Mouse (Mus musculus): ENCODE data around the gene Foxo6. TPM values are rescaled to one million over a fixed set of nuclear protein-coding genes. Genes with fewer than 3 reads are reported as not detected.

Gene Foxo6
- polyA plus RNA-seq (2015; fragmentation: Nextera tagmentation; extraction: Ambion mirVana): 0.13 and 0.26 TPM in 2 replicates

DNA sequence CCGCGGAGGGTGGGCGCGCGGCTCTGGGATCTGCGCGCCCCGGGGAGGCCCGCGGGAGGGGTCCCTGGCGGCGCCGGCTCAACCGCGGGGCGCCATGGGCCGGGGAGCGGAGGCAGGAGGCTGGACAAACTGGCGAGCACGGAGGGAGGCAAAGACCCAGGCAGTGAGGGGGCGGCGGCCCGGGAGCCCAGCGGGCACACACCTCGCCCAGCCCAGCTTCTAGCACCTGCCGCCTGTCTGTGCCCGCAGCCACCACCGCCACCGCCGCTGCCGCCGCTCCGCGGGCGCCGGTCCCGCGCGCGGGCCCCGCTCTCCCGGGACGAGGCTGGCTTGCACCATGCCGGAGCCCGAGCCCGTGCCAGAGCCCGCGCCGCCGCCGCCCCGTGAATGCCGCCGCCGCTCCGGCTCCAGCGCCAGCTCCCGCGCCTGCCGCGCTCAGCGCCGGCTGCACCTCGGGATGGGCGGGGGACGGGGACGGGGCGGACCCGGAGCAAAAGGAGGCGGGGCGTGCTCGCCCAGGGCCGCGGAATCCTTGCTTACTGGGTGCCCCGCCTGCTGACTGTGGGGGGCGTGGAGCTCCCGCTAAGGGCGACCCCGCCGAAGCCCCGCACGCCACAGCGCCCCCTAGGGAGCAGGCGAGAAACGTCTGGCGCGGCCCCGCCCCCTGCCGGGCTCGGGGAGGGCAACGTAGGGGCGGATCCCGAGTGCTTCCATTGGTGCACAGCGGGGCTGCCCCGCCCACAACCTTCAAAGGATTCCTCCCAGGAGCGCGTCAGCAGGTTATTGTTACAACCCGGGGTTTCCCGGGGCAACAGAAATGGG is at the start of gene Foxo6:
Gene Foxo6, minus strand, starts transcription at position 60 of the 822 bp plus-strand sequence.
- 0% methylated on average over 27 of the region's 99 CpGs for whole genome bisulfite sequencing
- Histone ChIP-seq H3K27ac (ENCODE audit: low read length) (no peak within 1 kb of the TSS), H3K36me3 (ENCODE audit: insufficient read depth, low read length) (no peaks in the 10 kb centered on the region), H3K4me1 (ENCODE audit: insufficient read depth, low read depth, low read length) (peaks cover 13% of the 10 kb centered on the region; the same call in 1 of the 2 replicates), H3K9me3 (ENCODE audit: low read length) (no peaks in the 10 kb centered on the region), H3K4me3 (ENCODE audit: low read depth, low read length) (peak within 1 kb of the TSS; percentile 52), H3K4me2 (replicated peaks; ENCODE audit: low read depth, low read length) (peak within 1 kb of the TSS; percentile 99), H3K27me3 (replicated peaks; ENCODE audit: insufficient read depth, low read length) (peaks cover 11% of the 10 kb centered on the region; the same call in 1 of the 2 replicates), H3K9ac (replicated peaks; ENCODE audit: low read depth) (peak within 1 kb of the TSS; percentile 23; the same call in 1 of the 2 replicates)
- DNase-seq (ENCODE audit: low spot score) (peak; percentile 98), ATAC-seq (peak; percentile 92)
- TF ChIP-seq CTCF (IDR thresholded peaks at IDR 0.05) (peak; percentile 89), EP300 (IDR thresholded peaks at IDR 0.05) (no peak)

DNA sequence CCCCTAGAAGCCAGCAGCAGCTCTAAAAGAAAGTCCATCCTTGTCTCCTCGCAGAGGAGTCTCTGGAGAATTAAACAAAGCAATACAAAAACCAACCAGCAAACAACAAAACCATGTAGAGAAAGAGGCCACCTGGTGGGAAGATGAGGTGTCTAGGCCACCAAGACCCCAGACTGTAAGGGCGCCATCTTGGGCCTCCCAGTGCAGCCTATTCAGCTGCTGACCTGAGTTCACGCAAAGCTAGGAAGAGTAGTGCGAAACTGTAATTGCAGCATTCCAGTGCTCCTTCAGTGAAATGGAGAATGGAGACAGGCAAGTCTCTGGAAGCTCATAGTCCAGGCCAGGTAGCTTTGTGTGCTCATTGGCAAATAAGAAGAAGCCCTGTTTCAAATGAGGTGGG is 47.2 kb upstream of the Foxo6 start:
- Histone ChIP-seq H3K27me3 (replicated peaks; ENCODE audit: insufficient read depth, low read length) (no peaks in the 10 kb centered on the region), H3K36me3 (ENCODE audit: insufficient read depth, low read length) (no peaks in the 10 kb centered on the region), H3K27ac (ENCODE audit: low read length) (no peak overlapping the region), H3K9me3 (ENCODE audit: low read length) (no peaks in the 10 kb centered on the region), H3K4me2 (replicated peaks; ENCODE audit: low read depth, low read length) (no peak overlapping the region), H3K9ac (replicated peaks; ENCODE audit: low read depth) (no peak overlapping the region), H3K4me1 (ENCODE audit: insufficient read depth, low read depth, low read length) (no peaks in the 10 kb centered on the region), H3K4me3 (ENCODE audit: low read depth, low read length) (no peak overlapping the region)
- WGBS: 83% methylated on average over 4 of the region's 4 CpGs
- TF ChIP-seq CTCF (IDR thresholded peaks at IDR 0.05): no peak
- TF ChIP-seq EP300 (IDR thresholded peaks at IDR 0.05): no peak
- ATAC-seq: no peak
- DNase-seq (ENCODE audit: low spot score): no peak

DNA sequence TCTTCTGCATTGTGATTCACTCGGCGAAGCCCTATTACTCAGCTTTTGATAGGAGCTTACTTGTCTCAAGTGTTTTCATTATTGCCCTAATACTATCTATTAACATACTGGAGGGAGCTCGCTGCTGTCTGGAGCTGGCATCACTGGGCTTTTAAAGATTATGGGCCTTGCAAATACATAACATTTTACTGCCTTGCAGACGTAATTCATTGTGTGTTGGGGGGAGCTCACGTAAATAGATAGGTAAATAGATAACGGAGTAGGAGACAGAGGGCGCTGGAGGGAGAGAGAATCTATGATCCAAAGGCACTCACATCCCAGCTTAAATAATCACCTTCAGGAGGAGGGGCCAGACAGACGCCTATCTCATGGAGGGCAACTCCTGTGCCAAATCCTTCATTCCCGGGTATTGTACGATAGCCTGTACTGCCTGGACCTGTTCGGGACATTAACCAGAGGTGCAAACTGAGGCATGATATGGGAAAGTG is 45.8 kb upstream of the Foxo6 start:
- Histone ChIP-seq H3K4me1 (ENCODE audit: insufficient read depth, low read depth, low read length) (no peaks in the 10 kb centered on the region), H3K9ac (replicated peaks; ENCODE audit: low read depth) (no peak overlapping the region), H3K36me3 (ENCODE audit: insufficient read depth, low read length) (no peaks in the 10 kb centered on the region), H3K4me2 (replicated peaks; ENCODE audit: low read depth, low read length) (no peak overlapping the region), H3K9me3 (ENCODE audit: low read length) (no peaks in the 10 kb centered on the region), H3K4me3 (ENCODE audit: low read depth, low read length) (no peak overlapping the region), H3K27me3 (replicated peaks; ENCODE audit: insufficient read depth, low read length) (no peaks in the 10 kb centered on the region), H3K27ac (ENCODE audit: low read length) (no peak overlapping the region)
- DNase-seq (ENCODE audit: low spot score) (no peak), ATAC-seq (no peak)
- 33% methylated on average over 11 of the region's 11 CpGs for WGBS
- no peak for TF ChIP-seq CTCF (IDR thresholded peaks at IDR 0.05)
- TF ChIP-seq EP300 (IDR thresholded peaks at IDR 0.05): no peak

DNA sequence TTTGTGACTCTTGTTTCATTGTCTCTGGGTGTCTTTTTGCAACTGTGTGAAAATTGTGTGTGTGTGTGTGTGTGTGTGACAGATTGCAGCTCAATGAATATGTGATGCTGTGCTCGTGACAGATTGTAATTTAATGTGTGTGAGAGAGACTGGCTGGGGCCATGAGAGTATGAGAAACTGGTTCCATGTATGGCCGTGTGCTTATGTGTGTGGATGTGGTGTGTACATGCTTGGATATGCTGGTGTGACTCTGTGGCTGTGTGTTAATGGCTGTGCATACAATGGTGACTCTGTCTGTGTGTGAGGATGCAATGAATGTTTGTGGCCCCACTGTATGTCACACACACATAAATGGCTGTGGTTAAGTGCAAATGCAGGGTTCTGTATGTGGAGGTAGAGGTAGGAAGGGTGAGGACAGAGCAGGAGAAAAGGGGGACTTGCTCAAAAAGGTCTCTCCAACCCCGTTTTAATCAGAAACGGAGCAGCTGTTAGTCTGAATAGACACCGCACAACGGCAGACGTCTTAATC is 45.3 kb upstream of the Foxo6 start:
- 33% methylated on average over 7 of the region's 7 CpGs for WGBS
- H3K36me3 ChIP-seq (ENCODE audit: insufficient read depth, low read length): no peaks in the 10 kb centered on the region
- H3K27me3 ChIP-seq (replicated peaks; ENCODE audit: insufficient read depth, low read length): no peaks in the 10 kb centered on the region
- H3K9ac ChIP-seq (replicated peaks; ENCODE audit: low read depth): no peak overlapping the region
- DNase-seq (ENCODE audit: low spot score) (no peak), ATAC-seq (no peak)
- no peak overlapping the region for H3K27ac ChIP-seq (ENCODE audit: low read length)
- H3K4me3 ChIP-seq (ENCODE audit: low read depth, low read length): no peak overlapping the region
- TF ChIP-seq CTCF (IDR thresholded peaks at IDR 0.05): no peak
- TF ChIP-seq EP300 (IDR thresholded peaks at IDR 0.05): no peak
- no peaks in the 10 kb centered on the region for H3K9me3 ChIP-seq (ENCODE audit: low read length)
- no peak overlapping the region for H3K4me2 ChIP-seq (replicated peaks; ENCODE audit: low read depth, low read length)
- no peaks in the 10 kb centered on the region for H3K4me1 ChIP-seq (ENCODE audit: insufficient read depth, low read depth, low read length)

DNA sequence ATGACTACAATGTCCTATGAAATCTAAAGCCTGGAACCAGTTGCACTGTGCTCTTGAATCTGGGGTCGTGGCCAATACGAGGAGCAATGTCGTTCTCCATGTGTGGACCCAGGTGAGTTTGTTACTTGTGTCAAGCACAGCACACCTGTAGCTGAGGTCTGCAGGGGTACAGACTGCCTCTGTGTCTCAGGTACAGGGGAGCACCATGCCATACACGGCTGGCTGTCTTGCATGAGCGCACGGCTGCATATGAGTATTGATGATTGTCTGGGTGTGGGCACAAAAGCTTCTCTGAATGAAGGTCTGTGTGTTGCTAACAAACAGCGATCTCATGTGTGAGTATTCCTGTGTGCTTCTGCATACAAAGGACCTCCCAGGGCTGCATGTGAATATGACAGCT is 44.8 kb upstream of the Foxo6 start:
- no peak overlapping the region for H3K9ac ChIP-seq (replicated peaks; ENCODE audit: low read depth)
- no peak overlapping the region for H3K27ac ChIP-seq (ENCODE audit: low read length)
- no peaks in the 10 kb centered on the region for H3K4me1 ChIP-seq (ENCODE audit: insufficient read depth, low read depth, low read length)
- ATAC-seq (no peak), DNase-seq (ENCODE audit: low spot score) (no peak)
- 79% methylated on average over 7 of the region's 7 CpGs for WGBS
- H3K4me3 ChIP-seq (ENCODE audit: low read depth, low read length): no peak overlapping the region
- TF ChIP-seq EP300 (IDR thresholded peaks at IDR 0.05) (no peak), CTCF (IDR thresholded peaks at IDR 0.05) (no peak)
- no peaks in the 10 kb centered on the region for H3K9me3 ChIP-seq (ENCODE audit: low read length)
- H3K27me3 ChIP-seq (replicated peaks; ENCODE audit: insufficient read depth, low read length): no peaks in the 10 kb centered on the region
- H3K36me3 ChIP-seq (ENCODE audit: insufficient read depth, low read length): no peaks in the 10 kb centered on the region
- H3K4me2 ChIP-seq (replicated peaks; ENCODE audit: low read depth, low read length): no peak overlapping the region

DNA sequence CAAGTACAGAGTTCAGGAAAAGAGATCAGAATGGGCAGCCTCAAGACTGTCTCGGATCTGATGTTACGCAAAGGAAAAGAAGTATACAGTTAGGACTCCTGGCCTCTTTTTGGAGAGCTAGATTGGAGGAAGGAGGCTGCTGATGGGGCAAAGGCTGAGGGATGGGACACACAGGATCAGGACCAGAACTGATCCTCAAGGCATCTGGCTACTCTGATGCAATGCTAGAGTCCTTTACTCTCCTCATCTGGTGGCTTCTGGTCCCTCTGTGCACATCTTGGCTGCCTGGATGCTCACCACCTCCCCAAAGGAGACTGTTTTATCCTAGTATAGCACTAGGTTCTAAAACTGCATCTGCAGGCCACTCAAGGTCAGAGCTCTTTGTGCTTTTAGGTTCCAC is 44.4 kb upstream of the Foxo6 start:
- H3K9me3 ChIP-seq (ENCODE audit: low read length): no peaks in the 10 kb centered on the region
- no peak for DNase-seq (ENCODE audit: low spot score)

More for the DNA sequence above, 44.4 kb upstream of the Foxo6 start:
- H3K4me3 ChIP-seq (ENCODE audit: low read depth, low read length): no peak overlapping the region
- no peaks in the 10 kb centered on the region for H3K27me3 ChIP-seq (replicated peaks; ENCODE audit: insufficient read depth, low read length)
- no peak overlapping the region for H3K4me2 ChIP-seq (replicated peaks; ENCODE audit: low read depth, low read length)
- WGBS: 87% methylated on average over 2 of the region's 2 CpGs
- TF ChIP-seq EP300 (IDR thresholded peaks at IDR 0.05): no peak
- TF ChIP-seq CTCF (IDR thresholded peaks at IDR 0.05): no peak
- no peak for ATAC-seq
- H3K4me1 ChIP-seq (ENCODE audit: insufficient read depth, low read depth, low read length): no peaks in the 10 kb centered on the region
- no peaks in the 10 kb centered on the region for H3K36me3 ChIP-seq (ENCODE audit: insufficient read depth, low read length)
- H3K9ac ChIP-seq (replicated peaks; ENCODE audit: low read depth): no peak overlapping the region
- no peak overlapping the region for H3K27ac ChIP-seq (ENCODE audit: low read length)
